Mouse (Mus musculus) heart, adult 18-20 months (tissue): ENCODE results near the gene Armh3. TPM values are rescaled to one million over a fixed set of nuclear protein-coding genes. Genes with fewer than 3 reads are reported as not detected.

Experiments
- DNase-seq, 2 experiments: peaks; one replicate each; pipeline ENCODE4 v3.0.0; 2021 to 2022; ENCODE audit warnings: mixed read lengths in 1 of 2
- long read RNA-seq, 2 experiments: library from polyadenylated mRNA; stranded (forward); transcript quantifications; one replicate each; pipeline ENCODE4 v2.0.0; 2021
- total RNA-seq, 2 experiments: library from RNA; stranded (reverse); gene quantifications; 2 replicates each; pipeline ENCODE4 v1.2.3; 2021

Armh3 gene
- 10 to 100 TPM; 16.2 to 17.2 TPM for total RNA-seq
- long read RNA-seq, experiment 1, partial matches to known transcripts = 0 of 17 reads
- long read RNA-seq, experiment 1, other reads (novel, unspliced or antisense) = 15 of 17 reads
- long read RNA-seq, experiment 2, partial matches to known transcripts = 1 of 8 reads
- long read RNA-seq, experiment 2, other reads (novel, unspliced or antisense) = 6 of 8 reads

- peak; percentile 96 for DNase-seq
These were observed at the start of gene Armh3 for GRCm38 (mm10) chr19:45997785-45998693. Gene Armh3, minus strand, starts transcription at chr19:45998488.

DNA sequence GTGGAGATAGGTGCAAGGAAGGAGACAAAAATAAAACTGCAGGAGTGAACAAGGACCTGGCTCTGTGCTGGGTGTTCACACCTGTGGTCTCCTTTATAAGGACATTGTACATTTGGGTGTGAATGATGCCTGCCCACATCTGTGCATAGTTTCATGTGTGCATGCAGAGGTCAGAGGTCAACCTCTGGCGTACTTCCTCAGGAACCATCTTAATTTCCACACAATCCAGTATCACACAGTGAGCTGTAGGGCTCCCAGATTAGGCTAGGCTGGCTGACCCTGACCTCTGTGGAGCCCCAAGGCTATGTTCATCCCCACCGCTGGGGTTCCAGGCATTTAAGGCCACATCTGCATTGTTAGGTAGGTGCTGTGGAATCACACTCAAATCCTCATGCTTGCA lies 49.1 kb upstream of the Armh3 start:
- no peak for DNase-seq

- DNase-seq = peak in 1 of 2 experiments; percentile 22
These were observed 48.3 kb upstream of the Armh3 start for GRCm38 (mm10) chr19:46046621-46047025.

GRCm38 (mm10) chr19:46045696-46046311 lies 47.5 kb upstream of the Armh3 start:
- peak; percentile 79 to 81 for DNase-seq

- peak; percentile 93 to 94 for DNase-seq
These were observed 46.9 kb upstream of the Armh3 start, which contains the start of gene Ldb1 for GRCm38 (mm10) chr19:46044993-46045695. Gene Ldb1, minus strand, starts transcription at chr19:46045214.

DNA sequence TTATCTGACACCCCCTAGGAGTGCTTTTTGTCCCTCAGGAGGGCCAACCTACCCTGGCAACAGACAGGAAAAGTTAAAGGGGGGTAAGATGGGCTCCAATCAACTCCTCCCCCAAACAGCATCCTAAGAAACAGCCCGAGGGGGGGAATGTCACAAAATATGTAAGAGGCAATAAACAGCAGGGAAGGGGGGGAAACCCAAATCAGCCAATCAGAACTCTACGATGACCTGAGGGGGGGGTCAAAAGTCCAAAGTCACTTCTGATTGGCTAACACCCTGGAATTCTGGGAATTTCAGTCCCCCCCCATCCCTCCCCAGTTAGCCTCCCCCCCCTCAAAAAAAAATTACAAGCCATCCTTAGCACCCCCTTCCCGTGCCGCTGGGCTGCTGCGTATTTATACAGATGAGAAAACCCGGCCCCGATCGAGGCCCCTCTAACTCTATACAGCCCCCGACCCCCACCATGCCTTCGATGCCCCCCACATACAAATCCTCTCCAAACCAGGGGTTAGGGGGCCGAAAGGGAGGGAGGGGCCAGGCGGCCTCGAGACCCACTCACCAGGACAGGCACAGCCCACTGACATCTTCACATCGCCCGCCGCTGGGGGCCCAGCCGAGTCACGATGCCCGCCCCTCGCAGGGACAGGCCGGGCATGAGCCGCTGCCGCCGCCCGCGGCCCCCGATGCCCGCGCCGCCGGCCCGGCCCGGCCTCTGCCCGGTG lies 46.1 kb upstream of the Armh3 start, which contains the start of gene Pprc1:
Gene Pprc1, plus strand, starts transcription at position 616 of the 722 bp plus-strand sequence.
- peak; percentile 69 to 73 for DNase-seq

DNA sequence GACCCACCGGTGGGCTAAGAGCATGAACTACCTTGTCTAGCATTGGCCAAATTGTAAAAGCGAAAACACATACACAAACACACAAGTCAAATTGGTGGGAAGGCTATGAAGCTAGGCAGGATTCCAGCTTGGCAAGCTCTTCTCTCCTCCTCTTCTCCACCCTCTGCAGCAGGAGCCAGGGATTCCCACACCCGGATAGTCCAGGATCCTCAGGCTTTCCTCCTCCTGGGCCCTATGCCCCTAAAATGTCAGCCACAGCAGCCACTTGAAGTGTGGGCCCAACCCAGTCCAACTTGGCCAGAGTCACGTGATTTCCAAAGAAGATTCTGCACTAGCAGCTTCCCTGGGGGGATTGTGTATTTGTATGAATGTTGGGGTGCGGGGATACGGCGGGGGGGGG lies 45.1 kb upstream of the Armh3 start:
- DNase-seq = peak; percentile 61 to 64

DNA sequence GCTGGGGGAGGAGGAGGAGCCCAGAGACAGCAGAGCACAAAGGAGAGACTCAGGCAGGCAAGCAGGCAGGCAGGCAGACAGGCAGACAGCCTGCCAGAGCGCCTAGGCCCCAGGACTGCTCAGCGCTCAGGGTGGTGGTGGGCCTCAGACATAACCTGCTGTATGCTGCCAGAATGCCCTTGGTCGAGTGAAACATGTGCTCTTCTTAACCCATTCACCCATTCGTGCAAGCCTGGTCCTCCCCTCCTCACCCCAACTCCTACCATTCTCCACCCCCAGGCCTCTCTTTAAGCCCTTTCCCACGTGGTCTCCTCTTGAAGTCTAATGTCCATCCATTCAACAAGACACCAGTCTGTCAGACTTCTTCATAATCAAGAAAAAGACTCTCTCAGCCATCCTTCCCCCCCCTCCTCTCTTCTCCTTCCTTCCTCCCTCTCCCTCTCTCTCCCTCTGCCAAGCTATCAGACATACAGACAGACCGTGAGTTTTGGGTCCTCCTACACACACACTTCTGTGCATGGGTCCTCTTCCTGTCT lies 44.3 kb upstream of the Armh3 start:
- DNase-seq = peak; percentile 45 to 50

- peak; percentile 86 to 89 for DNase-seq
These were observed 43.7 kb upstream of the Armh3 start for GRCm38 (mm10) chr19:46041933-46042475.

- DNase-seq = peak in 1 of 2 experiments; percentile 22
These were observed 43.1 kb upstream of the Armh3 start for GRCm38 (mm10) chr19:46041299-46041932.

- DNase-seq = peak in 1 of 2 experiments; percentile 51
These were observed 42.0 kb upstream of the Armh3 start for GRCm38 (mm10) chr19:46040149-46040902.

- peak; percentile 90 to 93 for DNase-seq
These were observed 41.2 kb upstream of the Armh3 start for GRCm38 (mm10) chr19:46039478-46039877.

GRCm38 (mm10) chr19:46038851-46039260 lies 40.6 kb upstream of the Armh3 start:
- DNase-seq = peak; percentile 27 to 40

DNA sequence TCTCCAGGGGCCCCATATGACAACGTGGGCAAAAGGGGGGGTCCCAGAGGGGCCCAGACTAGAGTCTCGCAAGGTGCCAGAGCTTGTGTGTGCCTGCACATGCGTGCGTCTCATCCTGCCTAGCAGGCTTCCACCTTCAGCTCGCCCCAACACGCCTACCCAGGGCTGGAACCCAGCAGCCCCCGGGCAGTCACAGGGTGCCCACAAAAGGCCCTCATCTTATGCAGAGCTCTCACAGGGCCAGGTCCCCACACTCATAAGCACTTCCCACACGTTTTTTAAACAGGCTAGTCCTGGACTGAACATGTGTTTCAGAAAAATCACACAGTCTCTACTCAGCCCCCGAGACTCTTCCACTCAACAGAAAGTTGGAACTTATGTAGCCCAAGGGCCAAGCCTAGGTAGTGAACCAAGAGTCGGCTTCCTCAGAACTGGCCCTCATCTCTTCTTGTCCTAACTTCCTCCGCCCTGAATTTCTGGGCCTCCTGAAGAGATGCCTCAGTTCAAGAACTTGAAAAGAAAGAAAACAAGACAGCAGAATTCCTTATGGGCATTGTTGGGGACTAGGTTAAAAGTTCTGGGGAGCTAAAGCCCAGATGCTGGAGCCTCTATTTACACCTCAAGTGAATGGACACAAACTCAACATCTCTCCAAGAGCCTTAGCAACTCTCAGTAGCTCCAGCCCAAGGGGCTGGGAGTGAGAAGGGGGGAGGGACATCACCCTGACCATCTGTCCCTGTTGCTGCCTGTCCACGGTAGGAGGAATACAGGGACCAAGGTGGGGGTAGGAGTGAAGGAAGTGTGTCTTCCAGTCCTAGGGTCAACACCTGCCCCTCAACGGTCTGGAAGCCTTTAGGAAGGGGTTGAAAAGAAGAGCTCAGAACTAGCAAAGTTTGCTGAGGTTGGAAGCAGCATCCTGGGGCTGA lies 39.9 kb upstream of the Armh3 start:
- no peak for DNase-seq

- DNase-seq = no peak
These were observed 39.1 kb upstream of the Armh3 start for GRCm38 (mm10) chr19:46037243-46037924.

- peak in 1 of 2 experiments; percentile 30 for DNase-seq
These were observed 38.4 kb upstream of the Armh3 start for GRCm38 (mm10) chr19:46036477-46037242.

- no peak for DNase-seq
These were observed 37.7 kb upstream of the Armh3 start for GRCm38 (mm10) chr19:46035971-46036370.
